Mouse (Mus musculus) E14TG2a.4 (cell line): ENCODE measurements around the gene Pip4k2b.
A peak's percentile ranks its signal among the peaks of the same experiment; 100 is the strongest.

Experiments used
- H3K27me3 ChIP-seq: 2 replicates; pipeline ENCODE4 v1.6.1; 2014; ENCODE audit warnings: low read length, control low read depth; ENCODE audit not compliant: insufficient read depth
- H3K36me3 ChIP-seq: 2 replicates; pipeline ENCODE4 v1.6.1; 2014; ENCODE audit warnings: low read length, control low read depth; ENCODE audit not compliant: insufficient read depth
- H3K4me1 ChIP-seq: replicated peaks from 2 replicates; pipeline ENCODE4 v1.6.1; 2014; ENCODE audit warnings: low read depth, low read length, control low read depth
- H3K4me3 ChIP-seq: replicated peaks from 2 replicates; pipeline ENCODE4 v1.5.1; 2014; ENCODE audit warnings: mild to moderate bottlenecking, low read length
- H3K9me3 ChIP-seq: 2 replicates; pipeline ENCODE4 v1.6.1; 2014; ENCODE audit warnings: low read length, control low read depth
- CTCF ChIP-seq: conservative IDR thresholded peaks from 2 replicates; pipeline ENCODE4 v1.5.1; 2014; ENCODE audit warnings: low read length
- NANOG ChIP-seq: IDR thresholded peaks from 2 replicates; pipeline ENCODE4 v1.6.1; 2014; ENCODE audit warnings: borderline replicate concordance, low read length, mixed read lengths
- POU5F1 ChIP-seq: IDR thresholded peaks from 2 replicates; pipeline ENCODE4 v1.6.1; 2014; ENCODE audit warnings: low read length, borderline replicate concordance

Gene Pip4k2b

GRCm38 (mm10) chr11:97766154-97766881 is 21.8 kb upstream of the Pip4k2b start, which contains the start of gene Cwc25:
Cwc25 (minus strand) TSS chr11:97766556.
- Histone ChIP-seq H3K4me3 (peak within 1 kb of the TSS; percentile 99), H3K36me3 (peaks cover 38% of the 10 kb centered on the region), H3K4me1 (peaks cover 45% of the 10 kb centered on the region), H3K27me3 (0 out of 2 replicates have a peak, but pooled peaks cover 3% of the 10 kb centered on the region), H3K9me3 (no peaks in the 10 kb centered on the region)
- no peak for TF ChIP-seq NANOG
- TF ChIP-seq POU5F1, result no peak
- TF ChIP-seq CTCF, result no peak

- peaks cover 52% of the 10 kb centered on the region for H3K4me1 ChIP-seq
- H3K9me3 ChIP-seq, result no peaks in the 10 kb centered on the region
- peaks cover 84% of the 10 kb centered on the region for H3K36me3 ChIP-seq
- no peak overlapping the region for H3K4me3 ChIP-seq
- H3K27me3 ChIP-seq, result no peaks in the 10 kb centered on the region
- no peak for TF ChIP-seq POU5F1
- TF ChIP-seq CTCF, result peak; percentile 63
- no peak for TF ChIP-seq NANOG
Observed at GRCm38 (mm10) chr11:97761638-97762037, 17.1 kb upstream of the Pip4k2b start.

- Histone ChIP-seq H3K27me3 (no peaks in the 10 kb centered on the region), H3K9me3 (no peaks in the 10 kb centered on the region), H3K36me3 (peaks cover 96% of the 10 kb centered on the region), H3K4me3 (no peak overlapping the region), H3K4me1 (peaks cover 43% of the 10 kb centered on the region)
- TF ChIP-seq NANOG (no peak), POU5F1 (no peak), CTCF (no peak)
Observed at GRCm38 (mm10) chr11:97758942-97759341, 14.4 kb upstream of the Pip4k2b start.

GRCm38 (mm10) chr11:97758125-97758524 is 13.6 kb upstream of the Pip4k2b start:
- Histone ChIP-seq H3K36me3 (peaks cover 98% of the 10 kb centered on the region), H3K4me3 (no peak overlapping the region), H3K27me3 (no peaks in the 10 kb centered on the region), H3K9me3 (no peaks in the 10 kb centered on the region), H3K4me1 (peaks cover 35% of the 10 kb centered on the region)
- no peak for TF ChIP-seq NANOG

- Histone ChIP-seq H3K9me3 (no peaks in the 10 kb centered on the region), H3K4me1 (peaks cover 17% of the 10 kb centered on the region), H3K4me3 (no peak overlapping the region), H3K27me3 (no peaks in the 10 kb centered on the region), H3K36me3 (peaks cover 97% of the 10 kb centered on the region)
- no peak for TF ChIP-seq NANOG
- TF ChIP-seq POU5F1, result no peak
- no peak for TF ChIP-seq CTCF
Observed at GRCm38 (mm10) chr11:97753277-97753676, 8.8 kb upstream of the Pip4k2b start.

GRCm38 (mm10) chr11:97748496-97748895 is 4.0 kb upstream of the Pip4k2b start:
- H3K9me3 ChIP-seq, result no peaks in the 10 kb centered on the region
- no peak overlapping the region for H3K4me3 ChIP-seq
- peaks cover 26% of the 10 kb centered on the region for H3K4me1 ChIP-seq
- no peaks in the 10 kb centered on the region for H3K27me3 ChIP-seq
- TF ChIP-seq CTCF (no peak), POU5F1 (no peak), NANOG (no peak)
- H3K36me3 ChIP-seq, result peaks cover 76% of the 10 kb centered on the region

GRCm38 (mm10) chr11:97747773-97748172 is 3.3 kb upstream of the Pip4k2b start:
- no peaks in the 10 kb centered on the region for H3K9me3 ChIP-seq
- H3K36me3 ChIP-seq, result peaks cover 72% of the 10 kb centered on the region
- H3K4me3 ChIP-seq, result no peak overlapping the region
- H3K27me3 ChIP-seq, result no peaks in the 10 kb centered on the region
- H3K4me1 ChIP-seq, result peaks cover 33% of the 10 kb centered on the region
- TF ChIP-seq NANOG, result no peak
- no peak for TF ChIP-seq CTCF
- no peak for TF ChIP-seq POU5F1

GRCm38 (mm10) chr11:97745331-97745721 is 822 bp upstream of the Pip4k2b start:
- Histone ChIP-seq H3K9me3 (no peaks in the 10 kb centered on the region), H3K4me3 (peak overlapping the region; percentile 92), H3K36me3 (peaks cover 54% of the 10 kb centered on the region), H3K27me3 (no peaks in the 10 kb centered on the region), H3K4me1 (peaks cover 58% of the 10 kb centered on the region)
- TF ChIP-seq POU5F1 (no peak), NANOG (no peak), CTCF (no peak)

GRCm38 (mm10) chr11:97744718-97745330 is 320 bp upstream of the Pip4k2b start:
- peaks cover 63% of the 10 kb centered on the region for H3K4me1 ChIP-seq
- no peaks in the 10 kb centered on the region for H3K27me3 ChIP-seq
- no peaks in the 10 kb centered on the region for H3K9me3 ChIP-seq
- peak overlapping the region; percentile 92 for H3K4me3 ChIP-seq
- TF ChIP-seq POU5F1 (no peak), NANOG (no peak), CTCF (no peak)
- H3K36me3 ChIP-seq, result peaks cover 49% of the 10 kb centered on the region
